Mouse (Mus musculus): ENCODE measurements around the gene Hoxc12. TPM values are rescaled to one million over a fixed set of nuclear protein-coding genes. Genes with fewer than 3 reads are reported as not detected.

Hoxc12 gene
- polyA plus RNA-seq, 1 experiment = not detected

DNA sequence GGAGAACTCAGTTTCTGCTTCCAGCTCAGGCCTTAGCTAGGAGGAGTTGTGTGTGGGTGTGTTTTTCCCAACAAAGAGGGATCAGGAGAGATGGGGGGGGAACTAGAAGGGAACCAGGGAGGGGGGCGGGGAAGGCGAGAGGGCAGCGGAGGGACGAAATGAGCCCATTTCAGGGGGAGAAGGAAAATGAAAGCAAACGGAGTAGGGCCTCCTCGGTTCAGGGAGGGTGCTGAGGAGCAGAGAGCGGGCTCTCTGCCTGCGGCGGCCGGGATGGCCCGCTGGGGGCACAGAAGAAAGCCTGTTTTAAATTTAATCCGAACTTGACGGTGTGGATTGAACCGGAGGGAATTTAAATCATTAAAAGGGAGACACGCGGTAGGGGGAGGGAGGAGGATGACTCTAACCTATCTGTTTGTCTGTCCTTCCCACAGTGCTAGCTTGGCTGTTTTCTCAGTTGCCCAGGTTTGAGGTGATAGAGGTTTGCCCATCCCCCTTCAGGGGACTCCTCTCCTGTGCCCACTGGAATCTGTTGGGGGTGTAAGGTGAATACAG is 40.9 kb downstream of the Hoxc12 start:
- Histone ChIP-seq H3K4me1 (ENCODE audit: control insufficient read depth, insufficient read depth, insufficient read length) (peaks cover 15% of the 10 kb centered on the region), H3K27me3 (ENCODE audit: control insufficient read depth, insufficient read depth, low read length) (peaks cover 54% of the 10 kb centered on the region), H3K36me3 (ENCODE audit: control insufficient read depth, insufficient read depth, low read length) (no peaks in the 10 kb centered on the region), H3K27ac (ENCODE audit: insufficient read depth, low read length) (no peak overlapping the region), H3K4me3 (ENCODE audit: extremely low read depth, insufficient read depth, insufficient read length) (peak overlapping the region; percentile 42)
- 15% methylated on average over 16 of the region's 16 CpGs for WGBS
- TF ChIP-seq POLR2A (IDR thresholded peaks at IDR 0.05; ENCODE audit: low read depth, low read length) (no peak), CTCF (IDR thresholded peaks at IDR 0.05; ENCODE audit: extremely low read depth, insufficient read depth, insufficient read length, insufficient replicate concordance) (no peak)
- no peak for DNase-seq (ENCODE audit: low read depth in 1 of 2, low spot score in 2 of 2)

DNA sequence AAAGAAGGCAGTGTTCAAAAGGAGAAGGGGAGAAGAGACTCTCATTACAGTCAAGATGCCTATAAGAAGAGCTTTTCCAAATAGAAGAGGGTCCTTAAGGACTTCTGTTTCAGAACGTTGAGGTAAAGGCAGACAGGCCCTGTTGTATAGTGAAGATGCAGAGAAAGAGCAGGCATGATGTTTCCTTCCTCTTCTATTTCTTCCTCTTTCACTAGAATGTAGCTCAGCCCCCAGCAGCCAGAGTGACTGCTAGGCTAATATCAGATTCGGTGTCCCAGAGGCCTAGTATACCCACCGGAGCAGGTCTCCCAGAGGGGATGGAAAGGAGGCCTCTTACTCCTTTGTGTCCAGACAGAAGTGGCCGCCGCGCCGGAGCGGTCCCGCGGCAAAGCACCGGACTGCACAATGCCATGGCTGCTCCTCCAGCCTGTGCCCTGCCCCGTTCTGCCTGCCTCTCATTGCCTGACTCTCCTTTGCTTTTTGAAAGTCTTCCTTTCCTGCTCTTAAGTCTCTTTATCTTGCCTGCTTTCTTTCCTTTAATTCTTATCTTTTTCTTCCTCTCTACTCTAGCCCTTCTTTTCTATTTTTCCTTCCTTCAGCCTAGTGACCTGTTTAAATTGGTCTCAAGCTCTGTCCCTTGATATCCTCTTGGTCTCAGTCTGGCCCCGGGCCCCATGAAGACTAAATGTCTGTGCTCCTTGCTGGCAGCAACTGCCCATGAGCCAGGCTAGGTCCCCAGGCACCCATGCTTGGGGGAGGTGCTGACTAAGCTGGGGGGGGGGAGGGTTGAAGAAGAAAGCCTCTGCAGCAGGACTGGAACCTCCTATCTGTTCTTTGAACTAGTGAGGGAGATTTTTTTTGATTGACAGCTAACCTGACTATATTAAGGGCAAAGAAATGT is 42.3 kb downstream of the Hoxc12 start:
- no peak for DNase-seq (ENCODE audit: low read depth in 1 of 2, low spot score in 2 of 2)
- Histone ChIP-seq H3K4me1 (ENCODE audit: control insufficient read depth, insufficient read depth, insufficient read length) (peaks cover 15% of the 10 kb centered on the region), H3K36me3 (ENCODE audit: control insufficient read depth, insufficient read depth, low read length) (no peaks in the 10 kb centered on the region), H3K27ac (ENCODE audit: insufficient read depth, low read length) (no peak overlapping the region), H3K4me3 (ENCODE audit: extremely low read depth, insufficient read depth, insufficient read length) (no peak overlapping the region), H3K27me3 (ENCODE audit: control insufficient read depth, insufficient read depth, low read length) (peaks cover 53% of the 10 kb centered on the region)
- 4% methylated on average over 13 of the region's 13 CpGs for WGBS
- TF ChIP-seq CTCF (IDR thresholded peaks at IDR 0.05; ENCODE audit: extremely low read depth, insufficient read depth, insufficient read length, insufficient replicate concordance) = no peak

DNA sequence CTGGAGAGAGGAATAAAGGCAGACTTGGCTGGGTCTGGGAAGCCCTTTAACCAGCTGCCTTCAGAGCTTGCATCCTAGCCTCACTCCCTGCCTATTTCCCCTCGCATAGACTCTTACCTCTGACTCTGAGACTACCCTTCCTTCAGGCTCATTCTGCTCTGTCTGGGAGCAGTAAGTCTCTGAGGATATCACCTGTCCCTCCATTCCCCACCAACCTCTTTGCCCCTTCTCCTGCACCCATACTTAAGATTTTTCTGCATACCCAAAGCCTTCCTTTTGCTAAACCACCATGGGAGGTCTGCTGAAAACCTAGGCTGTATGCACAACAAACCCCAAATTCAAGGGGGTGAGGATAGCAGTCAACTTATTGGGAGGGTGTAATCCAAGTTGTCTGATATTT is 43.4 kb downstream of the Hoxc12 start:
- Histone ChIP-seq H3K4me3 (ENCODE audit: extremely low read depth, insufficient read depth, insufficient read length) (no peak overlapping the region), H3K27me3 (ENCODE audit: control insufficient read depth, insufficient read depth, low read length) (peaks cover 52% of the 10 kb centered on the region), H3K4me1 (ENCODE audit: control insufficient read depth, insufficient read depth, insufficient read length) (peaks cover 15% of the 10 kb centered on the region), H3K36me3 (ENCODE audit: control insufficient read depth, insufficient read depth, low read length) (no peaks in the 10 kb centered on the region), H3K27ac (ENCODE audit: insufficient read depth, low read length) (no peak overlapping the region)
- 19% methylated on average over 1 of the region's 1 CpGs for WGBS
- TF ChIP-seq POLR2A (IDR thresholded peaks at IDR 0.05; ENCODE audit: low read depth, low read length) (no peak), CTCF (IDR thresholded peaks at IDR 0.05; ENCODE audit: extremely low read depth, insufficient read depth, insufficient read length, insufficient replicate concordance) (no peak)
- DNase-seq (ENCODE audit: low read depth in 1 of 2, low spot score in 2 of 2) = no peak

DNA sequence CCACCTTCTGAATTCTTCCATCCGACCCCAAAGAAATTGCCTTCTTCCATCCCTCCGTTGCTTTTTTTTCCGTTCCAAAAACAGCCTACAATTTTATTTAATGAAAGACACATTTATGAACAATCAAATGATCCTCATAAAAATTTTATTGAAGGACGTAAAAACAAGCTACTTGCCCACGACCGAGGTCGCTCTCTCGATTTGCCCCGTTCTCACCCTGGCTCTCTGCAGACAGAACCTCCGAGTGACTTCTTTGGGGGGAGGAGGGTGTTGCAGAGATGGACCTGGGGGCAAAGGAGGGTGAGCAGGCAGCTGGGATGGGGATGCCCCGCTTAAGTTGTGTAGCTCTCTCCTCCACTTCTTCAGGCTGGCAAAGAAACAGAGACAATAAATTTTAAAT is 43.8 kb downstream of the Hoxc12 start:
- Histone ChIP-seq H3K4me3 (ENCODE audit: extremely low read depth, insufficient read depth, insufficient read length) (no peak overlapping the region), H3K27me3 (ENCODE audit: control insufficient read depth, insufficient read depth, low read length) (peaks cover 52% of the 10 kb centered on the region), H3K27ac (ENCODE audit: insufficient read depth, low read length) (no peak overlapping the region), H3K4me1 (ENCODE audit: control insufficient read depth, insufficient read depth, insufficient read length) (peaks cover 15% of the 10 kb centered on the region), H3K36me3 (ENCODE audit: control insufficient read depth, insufficient read depth, low read length) (no peaks in the 10 kb centered on the region)
- WGBS = 19% methylated on average over 11 of the region's 11 CpGs
- no peak for DNase-seq (ENCODE audit: low read depth in 1 of 2, low spot score in 2 of 2)
- TF ChIP-seq CTCF (IDR thresholded peaks at IDR 0.05; ENCODE audit: extremely low read depth, insufficient read depth, insufficient read length, insufficient replicate concordance) = no peak
- no peak for TF ChIP-seq POLR2A (IDR thresholded peaks at IDR 0.05; ENCODE audit: low read depth, low read length)

DNA sequence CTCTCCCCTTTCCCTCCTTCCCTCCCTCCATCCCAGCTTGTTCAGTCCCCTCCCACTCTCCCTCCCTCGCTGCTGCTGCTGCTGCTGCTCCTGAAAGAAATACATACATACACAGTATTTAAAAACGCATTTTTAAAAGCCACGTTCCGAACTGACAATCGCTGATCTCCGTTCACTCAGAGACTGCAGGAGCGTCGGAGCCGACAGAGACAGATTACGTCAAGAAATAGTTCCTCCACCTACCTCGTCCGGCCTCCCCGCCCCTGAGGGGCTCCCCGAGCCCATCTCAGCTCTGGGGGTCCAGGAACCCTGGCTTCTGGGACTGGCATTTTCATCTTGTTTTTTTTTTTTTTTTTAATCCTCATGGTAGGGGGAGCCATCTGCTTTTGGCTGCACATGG is 44.4 kb downstream of the Hoxc12 start:
- DNase-seq (ENCODE audit: low read depth in 1 of 2, low spot score in 2 of 2) = no peak
- Histone ChIP-seq H3K36me3 (ENCODE audit: control insufficient read depth, insufficient read depth, low read length) (no peaks in the 10 kb centered on the region), H3K4me3 (ENCODE audit: extremely low read depth, insufficient read depth, insufficient read length) (no peak overlapping the region), H3K27me3 (ENCODE audit: control insufficient read depth, insufficient read depth, low read length) (peaks cover 48% of the 10 kb centered on the region), H3K4me1 (ENCODE audit: control insufficient read depth, insufficient read depth, insufficient read length) (peaks cover 15% of the 10 kb centered on the region), H3K27ac (ENCODE audit: insufficient read depth, low read length) (no peak overlapping the region)
- TF ChIP-seq POLR2A (IDR thresholded peaks at IDR 0.05; ENCODE audit: low read depth, low read length) = no peak
- TF ChIP-seq CTCF (IDR thresholded peaks at IDR 0.05; ENCODE audit: extremely low read depth, insufficient read depth, insufficient read length, insufficient replicate concordance) = no peak
- WGBS = 8% methylated on average over 14 of the region's 14 CpGs

DNA sequence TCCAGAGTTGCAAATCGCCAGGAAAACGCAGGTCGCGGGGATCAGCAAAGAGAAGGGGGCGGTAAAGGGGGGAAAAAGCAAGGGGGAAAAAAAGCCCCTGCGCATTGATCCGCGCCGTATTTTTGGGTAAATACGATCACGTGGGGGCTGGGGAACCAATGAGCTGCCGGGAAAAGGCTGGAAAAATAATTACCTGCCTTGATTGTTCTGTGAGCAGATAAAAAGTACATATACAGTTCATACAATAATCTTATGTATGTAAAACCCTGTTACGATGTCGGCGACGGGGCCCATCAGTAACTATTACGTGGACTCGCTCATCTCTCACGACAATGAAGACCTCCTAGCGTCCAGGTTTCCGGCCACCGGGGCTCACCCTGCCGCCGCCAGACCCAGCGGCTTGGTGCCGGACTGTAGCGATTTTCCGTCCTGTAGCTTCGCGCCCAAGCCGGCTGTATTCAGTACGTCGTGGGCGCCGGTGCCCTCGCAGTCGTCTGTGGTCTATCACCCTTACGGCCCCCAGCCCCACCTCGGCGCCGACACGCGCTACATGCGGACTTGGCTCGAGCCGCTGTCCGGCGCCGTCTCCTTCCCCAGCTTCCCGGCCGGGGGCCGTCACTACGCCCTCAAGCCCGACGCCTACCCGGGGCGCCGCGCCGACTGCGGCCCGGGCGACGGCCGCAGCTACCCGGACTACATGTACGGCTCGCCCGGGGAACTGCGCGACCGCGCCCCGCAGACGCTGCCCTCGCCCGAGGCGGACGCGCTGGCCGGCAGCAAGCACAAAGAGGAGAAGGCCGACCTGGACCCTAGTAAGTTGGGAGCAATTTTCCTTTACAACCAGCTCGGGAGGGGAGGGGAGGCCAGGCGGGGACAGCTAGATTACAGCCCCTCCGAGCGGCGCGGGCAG is 45.1 kb downstream of the Hoxc12 start:
- H3K27ac ChIP-seq (ENCODE audit: insufficient read depth, low read length) = no peak overlapping the region
- no peak for TF ChIP-seq CTCF (IDR thresholded peaks at IDR 0.05; ENCODE audit: extremely low read depth, insufficient read depth, insufficient read length, insufficient replicate concordance)
- TF ChIP-seq POLR2A (IDR thresholded peaks at IDR 0.05; ENCODE audit: low read depth, low read length) = no peak
- peaks cover 11% of the 10 kb centered on the region for H3K4me1 ChIP-seq (ENCODE audit: control insufficient read depth, insufficient read depth, insufficient read length)
- DNase-seq (ENCODE audit: low read depth in 1 of 2, low spot score in 2 of 2) = no peak
- WGBS = 3% methylated on average over 88 of the region's 88 CpGs
- H3K4me3 ChIP-seq (ENCODE audit: extremely low read depth, insufficient read depth, insufficient read length) = no peak overlapping the region; the same call in 1 of the 2 replicates
- H3K36me3 ChIP-seq (ENCODE audit: control insufficient read depth, insufficient read depth, low read length) = no peaks in the 10 kb centered on the region
- H3K27me3 ChIP-seq (ENCODE audit: control insufficient read depth, insufficient read depth, low read length) = peaks cover 46% of the 10 kb centered on the region
